Mouse (Mus musculus) adrenal gland, postnatal 4 days (tissue): Measurements from ENCODE around the gene Mmab. TPM values are rescaled to one million over a fixed set of nuclear protein-coding genes. Genes with fewer than 3 reads are reported as not detected.

Experiments used
- DNase-seq, 2 experiments: peaks; one replicate each; pipeline ENCODE4 v3.0.0; 2021 to 2022; ENCODE audit warnings: low spot score in 2 of 2, mixed read lengths in 2 of 2
- total RNA-seq, 2 experiments: library from RNA; stranded (reverse); gene quantifications; 2 replicates each; pipeline ENCODE4 v1.2.3; 2021

The Mmab gene
- total RNA-seq, 2 experiments from 2014 or later, result 18.1 to 18.2 TPM

DNA sequence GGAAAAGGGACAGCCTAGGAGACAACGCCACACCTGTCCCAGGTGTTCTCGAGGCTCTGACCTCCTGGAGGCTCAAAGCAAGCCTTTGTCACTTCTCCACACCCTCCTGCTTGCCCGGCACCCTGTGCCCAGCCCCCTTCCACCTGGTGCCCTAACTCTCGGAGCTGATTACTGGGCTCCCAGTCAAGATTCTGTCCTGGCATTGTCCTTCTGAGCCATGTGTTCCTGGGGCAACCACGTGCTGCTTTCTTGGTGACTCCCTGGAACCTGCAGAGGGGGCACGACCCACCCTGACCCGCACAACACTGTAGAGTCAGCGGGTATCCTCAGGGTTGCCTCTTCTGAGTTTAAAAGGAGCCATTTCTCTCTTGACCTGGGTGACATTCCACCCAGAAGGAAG lies 9.5 kb downstream of the Mmab start:
- no peak for DNase-seq

DNA sequence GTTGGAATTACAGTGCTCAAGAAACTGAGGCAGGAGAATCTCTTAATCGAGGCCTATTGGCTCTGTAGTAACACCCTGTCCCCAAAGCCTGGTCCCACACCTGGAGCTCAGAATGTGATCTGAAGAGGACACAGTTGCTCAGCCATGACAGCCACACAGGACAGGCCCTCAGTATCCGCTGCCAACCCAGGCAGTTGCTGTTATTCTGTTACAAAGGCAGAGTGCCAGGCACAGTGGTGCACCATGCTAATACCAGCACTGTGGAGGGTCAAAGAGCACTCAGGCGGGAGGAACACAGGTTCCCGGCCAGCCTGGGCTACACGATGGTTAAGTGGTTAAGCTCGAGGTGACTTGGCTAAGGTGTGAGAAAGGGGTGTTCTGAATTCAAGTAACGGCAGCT lies 14.1 kb downstream of the Mmab start:
- no peak for DNase-seq

DNA sequence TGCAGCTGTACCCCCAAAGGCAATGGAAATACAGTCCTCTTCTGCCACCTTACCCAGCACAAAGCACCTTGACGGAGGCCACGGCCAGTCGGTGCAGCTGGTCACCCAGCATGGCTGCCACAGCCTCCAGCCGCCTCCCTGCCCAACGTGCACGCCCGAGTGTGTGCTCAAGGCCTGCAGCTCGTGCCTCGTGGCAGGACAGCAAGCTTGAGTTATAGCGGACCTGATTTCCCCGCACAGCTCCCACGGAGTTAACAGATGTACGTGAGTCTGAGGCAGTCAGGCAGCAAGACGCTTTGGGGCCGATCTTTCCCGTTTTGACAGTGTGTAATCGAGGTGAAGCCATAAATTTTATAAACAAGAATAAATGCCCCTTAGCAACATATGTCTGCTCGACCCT lies 15.2 kb downstream of the Mmab start:
- no peak for DNase-seq

DNA sequence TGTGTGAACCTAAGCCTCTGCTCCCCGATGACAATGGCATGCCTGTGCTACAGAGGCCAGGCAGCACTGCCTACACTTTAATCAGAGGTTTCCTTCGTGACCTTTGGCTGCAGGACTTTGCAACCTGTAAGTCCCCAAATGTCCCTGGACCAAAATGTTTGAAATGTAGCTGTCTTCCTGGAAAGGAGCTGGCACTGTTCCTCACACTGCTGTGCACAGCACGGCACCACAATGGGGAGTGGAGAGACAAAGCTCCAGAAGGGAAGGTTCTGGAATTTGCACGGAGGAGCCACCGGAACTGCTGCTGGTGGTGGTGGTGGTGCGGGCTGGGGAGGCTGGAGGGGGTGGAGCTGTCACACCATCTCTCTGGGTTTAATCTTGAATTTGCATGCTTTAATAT lies 17.1 kb downstream of the Mmab start:
- no peak for DNase-seq

DNA sequence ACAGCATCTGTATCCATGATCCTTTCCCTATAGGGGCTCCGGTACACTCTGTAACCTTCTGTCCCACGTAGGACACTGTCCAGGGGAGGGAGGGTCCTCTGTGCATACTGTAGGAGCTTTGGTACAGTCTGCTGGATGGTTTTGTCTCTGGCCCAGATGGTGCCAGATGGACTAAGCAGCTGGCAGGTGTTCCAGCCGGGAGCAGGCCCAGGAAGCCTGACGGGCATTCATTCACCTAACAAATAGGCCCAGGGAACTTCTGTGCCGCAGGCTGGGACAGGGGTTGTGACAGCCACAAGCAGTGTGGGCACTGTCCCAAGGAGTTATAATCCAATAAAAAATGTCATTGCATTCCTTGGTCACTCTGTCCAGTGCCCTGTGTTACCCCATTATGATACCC lies 19.9 kb downstream of the Mmab start:
- DNase-seq, result no peak

DNA sequence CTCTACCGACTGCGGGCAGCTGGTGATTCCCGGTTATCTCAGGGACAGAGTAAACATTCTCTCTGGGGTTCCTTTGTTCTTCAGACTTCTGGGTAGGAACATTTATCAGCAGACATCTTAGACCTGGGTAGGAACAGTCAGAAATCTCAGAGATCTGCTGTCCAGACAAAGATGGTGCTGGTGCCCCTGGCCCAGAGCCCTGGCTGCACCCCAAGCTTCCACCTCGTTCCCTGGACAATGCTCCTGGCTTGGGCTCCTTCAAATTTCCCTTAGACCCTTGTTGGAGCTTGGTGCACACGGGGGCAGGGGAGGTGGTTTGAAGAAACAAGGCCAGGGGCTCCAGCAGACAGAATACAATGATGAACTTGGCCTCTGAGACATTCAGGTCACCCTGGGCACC lies 21.3 kb downstream of the Mmab start:
- DNase-seq, result no peak

DNA sequence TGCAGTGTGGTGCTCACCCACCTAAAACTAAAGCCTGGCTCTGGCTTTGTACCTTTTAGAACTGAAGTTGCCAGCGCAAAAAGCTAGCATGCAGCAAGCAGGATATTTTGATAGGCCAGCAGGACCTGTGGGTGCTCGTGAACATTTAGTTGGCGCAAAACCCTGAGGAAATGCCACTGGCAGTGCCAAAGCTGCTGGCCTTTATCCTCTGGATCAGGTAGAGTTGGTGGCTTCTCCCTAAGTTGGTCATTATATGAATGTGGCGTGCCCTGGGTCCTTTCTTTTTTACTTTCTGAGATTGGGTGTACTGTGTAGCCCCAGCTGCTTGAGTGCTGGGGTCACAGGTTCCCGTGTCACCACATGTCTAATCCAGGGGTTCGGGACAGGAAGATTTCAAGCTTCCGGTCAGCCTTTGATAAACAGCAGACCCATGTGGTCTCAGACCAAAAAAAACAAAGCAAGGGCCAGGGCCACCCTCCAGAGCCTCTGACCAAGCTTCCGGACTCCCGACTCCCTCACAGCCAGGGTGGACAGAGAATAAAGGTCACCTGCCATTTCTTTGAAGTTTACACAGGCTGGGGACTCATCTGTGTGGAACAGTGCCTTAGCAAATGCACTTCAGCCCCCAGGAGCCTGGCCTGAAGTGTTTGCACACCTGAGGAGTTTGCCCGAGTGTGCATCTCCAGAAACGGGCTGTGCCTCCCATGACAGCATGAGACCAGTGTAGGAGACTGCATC lies 22.1 kb downstream of the Mmab start:
- DNase-seq, result no peak

DNA sequence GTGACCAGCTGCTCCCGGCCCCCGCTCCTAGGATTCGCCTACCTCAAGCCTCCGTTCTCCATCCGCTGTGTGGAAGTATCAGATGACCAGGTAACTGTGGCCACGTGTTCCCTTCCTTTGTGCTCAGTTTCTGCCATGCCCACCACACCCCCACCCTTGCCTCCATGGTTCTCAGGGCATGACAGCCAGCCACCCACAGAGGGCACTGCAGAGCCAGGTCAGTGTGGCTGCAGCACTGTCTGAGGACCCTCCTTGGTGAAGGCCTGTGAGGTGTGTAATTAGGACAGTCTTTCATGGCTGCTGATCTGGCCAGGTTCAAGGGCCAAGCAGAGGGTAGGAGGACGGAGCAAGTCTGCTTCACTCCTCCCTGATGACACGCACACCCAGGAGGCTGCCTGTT lies 25.3 kb downstream of the Mmab start:
- no peak for DNase-seq

DNA sequence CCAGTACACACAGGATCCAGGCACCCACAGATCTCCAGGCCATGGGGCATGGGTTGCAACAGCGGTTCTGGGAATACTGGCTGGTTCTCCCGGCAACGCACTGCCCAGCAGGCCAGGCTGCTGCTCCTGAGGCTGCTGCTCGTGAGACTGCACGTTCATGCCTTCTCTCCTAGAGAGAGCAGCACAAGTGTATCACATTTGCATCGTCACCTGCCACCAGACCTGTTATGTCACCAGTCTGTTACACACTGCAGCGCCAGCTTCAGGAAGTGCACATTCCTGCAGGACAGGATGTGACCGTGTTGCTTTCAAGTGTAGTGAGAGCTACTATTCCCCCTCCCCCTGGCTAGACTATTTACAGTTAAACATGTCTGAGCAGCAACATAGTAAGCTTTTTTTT lies 27.0 kb downstream of the Mmab start:
- no peak for DNase-seq

DNA sequence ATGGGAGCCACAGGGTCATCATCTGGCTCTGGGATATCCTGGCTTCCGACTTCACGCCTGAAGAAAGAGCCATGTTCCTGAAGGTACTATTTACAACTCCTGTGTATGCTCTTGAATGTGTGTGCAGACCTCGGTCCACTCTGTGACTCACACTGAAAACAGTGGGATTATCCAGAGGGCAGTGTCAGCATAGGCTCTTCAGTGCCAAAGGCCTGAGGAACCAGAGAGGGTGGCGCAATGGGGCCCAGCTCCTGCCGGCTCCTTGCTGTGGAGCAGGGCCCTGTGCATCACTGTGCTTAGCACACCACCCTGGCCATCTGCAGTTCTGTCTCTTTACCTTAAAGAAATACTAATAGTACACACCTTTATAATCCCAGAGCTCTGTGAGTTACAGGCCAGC lies 28.3 kb downstream of the Mmab start:
- DNase-seq, result no peak

DNA sequence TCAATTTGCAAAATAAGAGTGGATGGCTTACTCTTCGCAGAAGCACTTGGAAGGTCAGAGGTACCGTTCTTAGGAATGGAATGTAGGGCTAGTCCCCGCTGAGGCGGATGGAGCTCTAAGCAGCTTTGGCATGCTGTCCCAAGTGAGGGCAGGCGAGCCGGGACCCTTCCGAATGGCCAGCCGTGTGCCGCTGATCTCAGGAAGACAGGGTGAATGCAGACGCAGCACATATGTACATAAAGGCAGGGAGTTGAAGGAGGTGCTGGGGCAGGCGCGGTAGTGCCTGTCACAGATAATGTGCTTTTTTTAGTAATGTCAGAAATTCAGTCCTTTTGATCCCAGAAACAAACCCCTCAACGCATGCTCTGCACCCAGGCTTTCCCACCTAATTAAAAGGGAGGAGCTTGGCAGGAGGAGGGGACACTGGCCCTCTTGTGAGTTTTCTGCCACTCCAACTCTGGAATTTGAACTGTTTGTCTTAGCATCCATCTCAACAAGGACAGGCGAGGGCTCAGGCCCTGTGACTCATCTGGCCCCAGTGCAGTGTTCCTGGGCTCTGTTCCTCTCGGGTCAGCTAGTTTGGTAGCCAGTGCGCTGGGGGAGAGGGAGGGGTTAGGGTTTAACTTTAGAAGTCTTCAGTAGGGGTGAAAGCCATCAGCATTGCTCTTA lies 30.7 kb downstream of the Mmab start:
- no peak for DNase-seq

DNA sequence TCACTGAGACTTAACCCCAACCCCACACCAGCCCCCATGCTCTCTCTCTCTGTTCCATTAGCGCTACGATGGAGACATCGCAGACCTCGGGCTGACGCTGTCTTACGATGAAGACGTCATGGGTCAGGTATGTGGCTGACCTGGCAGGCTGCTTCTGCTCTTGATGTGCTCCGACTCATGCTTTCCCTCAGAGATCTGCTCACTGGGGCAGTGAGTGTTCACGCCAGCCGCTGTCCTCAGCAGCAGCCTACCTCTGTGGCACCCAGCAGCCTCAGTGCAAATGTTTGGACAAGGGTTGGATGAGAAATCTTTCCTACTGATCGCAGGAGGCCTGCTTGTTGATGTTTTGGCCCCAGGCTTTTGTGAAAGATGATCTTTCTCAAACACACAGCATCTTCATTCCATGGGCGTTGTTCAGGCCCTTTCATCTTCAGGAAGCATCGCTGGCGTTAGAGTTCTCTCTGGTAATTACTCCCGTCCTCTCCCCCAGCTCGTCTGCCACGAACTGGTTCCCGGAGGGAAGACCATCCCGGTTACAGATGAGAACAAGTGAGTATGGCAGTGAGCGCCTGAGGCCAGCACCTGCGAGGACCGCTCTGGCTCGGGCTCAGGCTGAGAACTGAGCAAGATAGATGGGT lies 31.4 kb downstream of the Mmab start:
- no peak for DNase-seq

DNA sequence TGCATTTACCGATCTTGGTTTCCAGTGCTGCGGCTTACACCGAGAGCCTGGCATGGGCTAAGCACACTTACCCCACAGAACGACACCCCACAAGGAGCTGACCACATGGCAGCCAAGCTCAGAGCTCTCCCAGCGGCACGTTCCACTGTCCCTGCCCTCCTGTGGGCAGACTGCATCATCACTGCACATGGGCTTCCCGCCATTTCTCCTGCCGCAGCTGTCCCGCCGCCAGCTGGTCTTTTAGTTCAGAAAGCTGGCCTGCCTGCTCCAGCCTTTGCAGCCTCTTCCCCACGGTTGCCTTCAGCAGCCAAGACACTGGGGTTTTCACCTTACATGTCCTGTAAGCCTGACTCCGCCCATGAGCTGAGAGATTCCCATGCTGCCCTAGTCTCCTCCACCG lies 33.4 kb downstream of the Mmab start:
- DNase-seq, result no peak

DNA sequence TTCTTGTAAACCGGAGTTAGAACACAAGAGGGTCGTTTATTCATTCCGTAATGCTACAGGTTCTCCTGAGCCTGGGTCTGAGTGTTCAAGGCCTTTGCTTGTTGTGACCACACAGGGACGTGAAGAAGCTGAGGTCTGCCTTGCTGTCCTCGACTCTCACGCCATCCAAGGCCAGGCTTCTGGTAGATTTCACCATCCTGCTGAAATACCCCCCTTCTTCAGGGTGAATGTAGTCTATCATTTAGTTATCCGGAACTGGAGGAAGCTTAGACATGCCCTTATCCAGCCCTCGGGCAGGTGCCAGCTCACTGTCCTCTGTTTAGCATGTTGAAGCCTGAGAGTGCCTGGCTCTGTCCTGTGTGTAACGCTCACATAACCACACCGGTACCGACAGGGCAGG lies 35.0 kb downstream of the Mmab start:
- no peak for DNase-seq

DNA sequence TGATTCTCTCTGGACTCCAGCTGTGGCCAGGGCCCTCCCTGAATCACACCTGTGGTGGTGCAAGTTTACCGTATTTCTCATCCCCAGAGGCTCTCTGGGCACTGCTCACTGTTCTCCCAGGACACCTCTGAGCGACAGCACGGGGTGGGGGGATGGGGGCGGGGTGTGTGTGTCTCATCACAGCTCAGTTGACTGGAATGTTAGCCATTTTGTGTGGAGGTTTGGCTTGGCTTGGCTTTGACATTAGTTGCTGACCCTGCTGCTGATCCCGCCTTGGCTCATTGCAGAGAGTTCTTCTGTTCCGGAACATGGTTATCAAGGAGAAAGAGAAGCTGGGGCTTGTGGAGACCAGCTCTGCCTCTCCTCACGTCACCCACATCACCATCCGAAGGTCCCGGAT lies 36.0 kb downstream of the Mmab start:
- no peak for DNase-seq

DNA sequence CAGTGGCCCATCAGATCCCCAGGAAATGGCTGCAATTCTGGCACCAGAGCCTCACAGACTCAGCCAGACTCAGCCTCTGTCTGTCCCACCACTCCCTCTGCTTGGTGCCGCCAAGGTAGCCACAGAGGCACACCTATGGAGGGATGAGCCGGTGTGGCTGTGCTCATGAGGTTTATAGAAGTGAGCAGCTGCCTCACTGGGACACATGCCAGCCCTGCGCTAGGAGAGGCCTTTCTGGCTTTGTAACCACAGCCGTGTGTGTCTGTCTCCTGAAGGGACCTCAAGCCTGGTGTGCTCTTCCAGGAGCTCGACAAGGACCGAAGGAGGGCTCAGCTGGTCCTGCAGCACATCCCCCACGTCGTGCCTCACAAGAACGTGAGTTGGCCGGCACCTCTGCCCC lies 36.6 kb downstream of the Mmab start:
- DNase-seq, result no peak

DNA sequence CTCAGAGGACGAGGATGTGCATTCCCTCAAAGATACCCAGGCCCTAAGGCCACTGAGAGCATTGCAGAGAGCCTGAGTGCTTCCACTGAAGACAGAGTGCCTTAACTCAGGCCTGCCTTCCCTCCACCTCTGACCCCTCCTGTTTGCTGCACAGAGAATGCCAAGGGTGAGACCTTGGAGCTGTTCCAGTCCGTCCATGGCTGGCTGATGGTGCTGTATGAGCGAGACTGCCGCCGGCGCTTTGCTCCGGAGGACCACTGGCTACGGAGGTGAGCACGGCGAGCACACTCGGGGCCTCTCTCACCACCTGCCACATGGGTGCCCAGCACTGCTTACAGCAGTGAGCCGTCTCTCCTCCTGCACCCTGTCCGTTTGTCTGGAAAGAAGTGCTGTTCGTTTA lies 37.3 kb downstream of the Mmab start:
- peak in 1 of 2 experiments; percentile 49 for DNase-seq

DNA sequence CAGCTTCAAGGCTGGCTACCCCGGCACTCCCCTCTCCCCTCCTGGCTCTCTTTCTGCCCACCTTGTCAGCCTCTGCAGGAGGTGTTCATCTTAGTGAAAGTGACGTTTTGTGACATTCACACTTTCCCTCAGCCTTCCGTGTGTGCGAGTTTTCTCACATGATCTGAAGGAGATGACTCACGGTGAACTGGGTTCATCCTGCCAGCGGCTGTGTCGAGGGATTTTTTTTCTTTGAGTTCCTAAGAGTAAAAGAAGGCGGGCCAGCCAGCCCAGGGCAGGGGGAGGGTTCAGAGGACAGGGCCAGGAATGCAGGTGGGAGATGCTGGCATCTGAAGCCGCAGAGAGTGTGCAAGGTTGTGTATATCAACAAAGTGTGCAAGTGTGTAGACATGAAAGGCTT lies 50.7 kb downstream of the Mmab start:
- no peak for DNase-seq

DNA sequence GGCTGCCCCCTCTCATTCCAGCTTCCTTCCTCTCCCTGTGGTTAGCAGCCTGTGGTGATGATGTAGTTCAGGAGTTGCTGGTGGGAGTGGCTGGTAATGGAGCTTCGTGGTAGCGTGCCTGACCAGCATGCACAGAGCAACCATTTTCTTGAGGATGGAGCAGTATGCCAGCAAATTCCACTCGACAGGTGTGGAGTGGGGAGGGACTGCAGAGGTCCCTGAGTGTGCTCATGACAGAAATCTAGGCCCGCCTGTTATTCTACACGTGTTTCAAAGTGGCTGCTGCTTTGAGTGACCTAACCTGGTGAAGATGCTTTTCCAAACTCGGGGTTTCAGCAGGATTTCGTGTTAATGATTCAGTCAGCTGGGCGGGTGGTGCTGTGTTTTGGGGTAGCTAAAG lies 59.4 kb downstream of the Mmab start:
- DNase-seq, result no peak

DNA sequence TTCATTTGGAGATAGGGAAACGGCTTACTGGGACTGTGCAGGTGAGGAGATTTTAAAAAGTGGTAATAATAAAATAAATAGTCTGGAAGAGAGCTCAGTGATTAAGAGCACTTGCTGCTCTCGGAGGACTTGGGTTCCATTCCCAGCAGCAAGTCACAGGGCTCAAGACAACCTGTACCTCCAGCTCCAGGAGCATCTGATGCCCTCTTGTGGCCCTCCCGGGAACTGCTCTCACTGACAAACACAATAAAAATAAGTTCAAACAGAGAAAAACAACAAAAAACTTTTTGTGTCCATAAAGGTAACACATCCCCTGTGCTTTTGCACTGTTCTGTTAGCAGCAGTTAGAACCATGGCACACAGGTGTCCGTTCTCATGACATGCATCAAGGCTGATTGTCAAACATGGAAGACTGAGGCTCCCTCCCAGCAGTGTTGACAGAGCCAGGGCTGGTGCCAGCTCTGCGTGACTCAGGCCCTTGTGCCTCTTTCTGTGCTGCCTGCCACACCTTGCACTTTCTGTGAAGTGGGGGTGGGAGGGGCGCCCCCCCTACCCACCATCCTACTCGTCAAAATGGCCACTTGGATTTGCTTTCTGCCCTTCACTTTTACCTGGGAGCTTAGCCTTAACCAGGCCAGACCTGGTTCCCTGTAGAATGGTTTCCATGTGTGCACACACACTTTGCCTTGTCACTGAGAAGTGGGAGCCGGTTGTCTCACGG lies 60.5 kb downstream of the Mmab start:
- DNase-seq, result no peak
